Mouse (Mus musculus) E14TG2a.4 (cell line): ENCODE data around the gene Adsl.

Experiments
- CTCF ChIP-seq: conservative IDR thresholded peaks from 2 replicates; pipeline ENCODE4 v1.5.1; 2014; ENCODE audit warnings: low read length
- POU5F1 ChIP-seq: IDR thresholded peaks from 2 replicates; pipeline ENCODE4 v1.6.1; 2014; ENCODE audit warnings: low read length, borderline replicate concordance

GRCm38 (mm10) chr15:80983264-80983663, 35.0 kb downstream of the Adsl start:
- no peak for TF ChIP-seq CTCF
- TF ChIP-seq POU5F1 = no peak
